Mouse (Mus musculus): ENCODE measurements around the gene Reln. TPM values are rescaled to one million over a fixed set of nuclear protein-coding genes. Genes with fewer than 3 reads are reported as not detected.

Reln gene
- polyA plus RNA-seq, 1 experiment from 2014 or later = 6.5 TPM

- Histone ChIP-seq H3K4me2 (no peak overlapping the region), H3K27ac (ENCODE audit: low read depth, low read length) (no peak overlapping the region), H3K4me1 (ENCODE audit: control insufficient read depth, insufficient read depth, low read length) (no peaks in the 10 kb centered on the region), H3K4me3 (ENCODE audit: low read depth, low read length) (no peak overlapping the region), H3K27me3 (ENCODE audit: control insufficient read depth, insufficient read depth, low read length) (no peaks in the 10 kb centered on the region), H3K9me3 (replicated peaks; ENCODE audit: control insufficient read depth, low read length) (no peaks in the 10 kb centered on the region), H3K36me3 (ENCODE audit: control insufficient read depth, insufficient read depth, low read length) (no peaks in the 10 kb centered on the region), H3K9ac (ENCODE audit: low read depth, low read length) (no peak overlapping the region)
- no peak for ATAC-seq (replicated peaks; ENCODE audit: insufficient number of reproducible peaks, low FRiP score, low TSS enrichment)
- 91% methylated on average over 7 of the region's 7 CpGs for WGBS (ENCODE audit: insufficient replicate concordance)
Measured at GRCm38 (mm10) chr5:22191784-22192183, 152.7 kb downstream of the Reln start.

GRCm38 (mm10) chr5:22190333-22190732 lies 154.2 kb downstream of the Reln start:
- Histone ChIP-seq H3K9ac (ENCODE audit: low read depth, low read length) (no peak overlapping the region), H3K4me2 (no peak overlapping the region), H3K4me3 (ENCODE audit: low read depth, low read length) (no peak overlapping the region), H3K27me3 (ENCODE audit: control insufficient read depth, insufficient read depth, low read length) (no peaks in the 10 kb centered on the region), H3K27ac (ENCODE audit: low read depth, low read length) (no peak overlapping the region), H3K4me1 (ENCODE audit: control insufficient read depth, insufficient read depth, low read length) (no peaks in the 10 kb centered on the region), H3K9me3 (replicated peaks; ENCODE audit: control insufficient read depth, low read length) (no peaks in the 10 kb centered on the region), H3K36me3 (ENCODE audit: control insufficient read depth, insufficient read depth, low read length) (no peaks in the 10 kb centered on the region)
- 78% methylated on average over 3 of the region's 3 CpGs for WGBS (ENCODE audit: insufficient replicate concordance)
- ATAC-seq (replicated peaks; ENCODE audit: insufficient number of reproducible peaks, low FRiP score, low TSS enrichment) = no peak

GRCm38 (mm10) chr5:22187599-22187998 lies 156.9 kb downstream of the Reln start:
- Histone ChIP-seq H3K4me3 (ENCODE audit: low read depth, low read length) (no peak overlapping the region), H3K9me3 (replicated peaks; ENCODE audit: control insufficient read depth, low read length) (no peaks in the 10 kb centered on the region), H3K36me3 (ENCODE audit: control insufficient read depth, insufficient read depth, low read length) (no peaks in the 10 kb centered on the region), H3K9ac (ENCODE audit: low read depth, low read length) (no peak overlapping the region), H3K27me3 (ENCODE audit: control insufficient read depth, insufficient read depth, low read length) (no peaks in the 10 kb centered on the region), H3K4me2 (no peak overlapping the region), H3K27ac (ENCODE audit: low read depth, low read length) (no peak overlapping the region), H3K4me1 (ENCODE audit: control insufficient read depth, insufficient read depth, low read length) (no peaks in the 10 kb centered on the region)
- WGBS (ENCODE audit: insufficient replicate concordance) = 62% methylated on average over 3 of the region's 3 CpGs
- ATAC-seq (replicated peaks; ENCODE audit: insufficient number of reproducible peaks, low FRiP score, low TSS enrichment) = no peak

GRCm38 (mm10) chr5:22176480-22176879 lies 168.0 kb downstream of the Reln start:
- Histone ChIP-seq H3K4me1 (ENCODE audit: control insufficient read depth, insufficient read depth, low read length) (no peaks in the 10 kb centered on the region), H3K36me3 (ENCODE audit: control insufficient read depth, insufficient read depth, low read length) (no peaks in the 10 kb centered on the region), H3K27ac (ENCODE audit: low read depth, low read length) (no peak overlapping the region), H3K9ac (ENCODE audit: low read depth, low read length) (no peak overlapping the region), H3K27me3 (ENCODE audit: control insufficient read depth, insufficient read depth, low read length) (no peaks in the 10 kb centered on the region), H3K4me2 (no peak overlapping the region), H3K4me3 (ENCODE audit: low read depth, low read length) (no peak overlapping the region), H3K9me3 (replicated peaks; ENCODE audit: control insufficient read depth, low read length) (no peaks in the 10 kb centered on the region)
- WGBS (ENCODE audit: insufficient replicate concordance) = 23% methylated on average over 5 of the region's 5 CpGs
- no peak for ATAC-seq (replicated peaks; ENCODE audit: insufficient number of reproducible peaks, low FRiP score, low TSS enrichment)

- 87% methylated on average over 5 of the region's 5 CpGs for WGBS (ENCODE audit: insufficient replicate concordance)
- no peaks in the 10 kb centered on the region for H3K27me3 ChIP-seq (ENCODE audit: control insufficient read depth, insufficient read depth, low read length)
- H3K9me3 ChIP-seq (replicated peaks; ENCODE audit: control insufficient read depth, low read length) = no peaks in the 10 kb centered on the region
- no peak overlapping the region for H3K9ac ChIP-seq (ENCODE audit: low read depth, low read length)
- H3K4me2 ChIP-seq = no peak overlapping the region
- H3K4me1 ChIP-seq (ENCODE audit: control insufficient read depth, insufficient read depth, low read length) = no peaks in the 10 kb centered on the region
- no peaks in the 10 kb centered on the region for H3K36me3 ChIP-seq (ENCODE audit: control insufficient read depth, insufficient read depth, low read length)
- no peak overlapping the region for H3K4me3 ChIP-seq (ENCODE audit: low read depth, low read length)
- ATAC-seq (replicated peaks; ENCODE audit: insufficient number of reproducible peaks, low FRiP score, low TSS enrichment) = no peak
- H3K27ac ChIP-seq (ENCODE audit: low read depth, low read length) = no peak overlapping the region
Measured at GRCm38 (mm10) chr5:22171336-22171735, 173.2 kb downstream of the Reln start.

GRCm38 (mm10) chr5:22164060-22164934 lies 180.2 kb downstream of the Reln start:
- H3K4me3 ChIP-seq (ENCODE audit: low read depth, low read length) = no peak overlapping the region
- H3K9ac ChIP-seq (ENCODE audit: low read depth, low read length) = no peak overlapping the region
- H3K27me3 ChIP-seq (ENCODE audit: control insufficient read depth, insufficient read depth, low read length) = no peaks in the 10 kb centered on the region
- H3K9me3 ChIP-seq (replicated peaks; ENCODE audit: control insufficient read depth, low read length) = no peaks in the 10 kb centered on the region
- no peaks in the 10 kb centered on the region for H3K36me3 ChIP-seq (ENCODE audit: control insufficient read depth, insufficient read depth, low read length)
- no peak overlapping the region for H3K4me2 ChIP-seq
- ATAC-seq (replicated peaks; ENCODE audit: insufficient number of reproducible peaks, low FRiP score, low TSS enrichment) = no peak
- no peak overlapping the region for H3K27ac ChIP-seq (ENCODE audit: low read depth, low read length)
- WGBS (ENCODE audit: insufficient replicate concordance) = 58% methylated on average over 10 of the region's 10 CpGs
- peaks cover 8% of the 10 kb centered on the region for H3K4me1 ChIP-seq (ENCODE audit: control insufficient read depth, insufficient read depth, low read length)

- H3K27me3 ChIP-seq (ENCODE audit: control insufficient read depth, insufficient read depth, low read length) = no peaks in the 10 kb centered on the region
- H3K9me3 ChIP-seq (replicated peaks; ENCODE audit: control insufficient read depth, low read length) = no peaks in the 10 kb centered on the region
- ATAC-seq (replicated peaks; ENCODE audit: insufficient number of reproducible peaks, low FRiP score, low TSS enrichment) = no peak; the same call in 1 of the 2 replicates
- no peaks in the 10 kb centered on the region for H3K36me3 ChIP-seq (ENCODE audit: control insufficient read depth, insufficient read depth, low read length)
- no peak overlapping the region for H3K9ac ChIP-seq (ENCODE audit: low read depth, low read length)
- H3K4me2 ChIP-seq = no peak overlapping the region
- H3K4me1 ChIP-seq (ENCODE audit: control insufficient read depth, insufficient read depth, low read length) = peaks cover 8% of the 10 kb centered on the region
- peak overlapping the region; percentile 37; the same call in 1 of the 2 replicates for H3K27ac ChIP-seq (ENCODE audit: low read depth, low read length)
- WGBS (ENCODE audit: insufficient replicate concordance) = 18% methylated on average over 2 of the region's 2 CpGs
- H3K4me3 ChIP-seq (ENCODE audit: low read depth, low read length) = no peak overlapping the region
Measured at GRCm38 (mm10) chr5:22160935-22161334, 183.6 kb downstream of the Reln start.

GRCm38 (mm10) chr5:22158754-22159153 lies 185.7 kb downstream of the Reln start:
- no peaks in the 10 kb centered on the region for H3K9me3 ChIP-seq (replicated peaks; ENCODE audit: control insufficient read depth, low read length)
- no peak for ATAC-seq (replicated peaks; ENCODE audit: insufficient number of reproducible peaks, low FRiP score, low TSS enrichment)
- 82% methylated on average over 11 of the region's 11 CpGs for WGBS (ENCODE audit: insufficient replicate concordance)
- H3K4me3 ChIP-seq (ENCODE audit: low read depth, low read length) = no peak overlapping the region
- no peak overlapping the region for H3K9ac ChIP-seq (ENCODE audit: low read depth, low read length)
- no peak overlapping the region for H3K27ac ChIP-seq (ENCODE audit: low read depth, low read length)
- H3K4me1 ChIP-seq (ENCODE audit: control insufficient read depth, insufficient read depth, low read length) = peaks cover 5% of the 10 kb centered on the region; the same call in 1 of the 2 replicates
- no peaks in the 10 kb centered on the region for H3K27me3 ChIP-seq (ENCODE audit: control insufficient read depth, insufficient read depth, low read length)
- no peaks in the 10 kb centered on the region for H3K36me3 ChIP-seq (ENCODE audit: control insufficient read depth, insufficient read depth, low read length)
- no peak overlapping the region for H3K4me2 ChIP-seq

- no peak for ATAC-seq (replicated peaks; ENCODE audit: insufficient number of reproducible peaks, low FRiP score, low TSS enrichment)
- no peaks in the 10 kb centered on the region for H3K4me1 ChIP-seq (ENCODE audit: control insufficient read depth, insufficient read depth, low read length)
- 70% methylated on average over 6 of the region's 6 CpGs for WGBS (ENCODE audit: insufficient replicate concordance)
Measured at GRCm38 (mm10) chr5:22153601-22154000, 190.9 kb downstream of the Reln start.

More at GRCm38 (mm10) chr5:22153601-22154000, 190.9 kb downstream of the Reln start:
- Histone ChIP-seq H3K4me3 (ENCODE audit: low read depth, low read length) (no peak overlapping the region), H3K9ac (ENCODE audit: low read depth, low read length) (no peak overlapping the region), H3K9me3 (replicated peaks; ENCODE audit: control insufficient read depth, low read length) (no peaks in the 10 kb centered on the region), H3K36me3 (ENCODE audit: control insufficient read depth, insufficient read depth, low read length) (no peaks in the 10 kb centered on the region), H3K4me2 (no peak overlapping the region), H3K27me3 (ENCODE audit: control insufficient read depth, insufficient read depth, low read length) (no peaks in the 10 kb centered on the region), H3K27ac (ENCODE audit: low read depth, low read length) (no peak overlapping the region)
